Mouse (Mus musculus) left cerebral cortex, postnatal 10 days (tissue): ENCODE results near the gene Nkx1-2. TPM values are rescaled to one million over a fixed set of nuclear protein-coding genes. Genes with fewer than 3 reads are reported as not detected.

Experiments
- DNase-seq, 2 experiments: peaks; one replicate each; pipeline ENCODE4 v3.0.0; 2021 to 2022; ENCODE audit warnings: low spot score in 2 of 2, mixed read lengths in 1 of 2; ENCODE audit errors: extremely low spot score in 1 of 2
- intact Hi-C: fragments of 180-260 bp; cut with DNase I; formaldehyde crosslinking; loops from one replicate; pipeline ENCODE4 v1.15.1; 2025
- total RNA-seq, 2 experiments: library from RNA; stranded (reverse); gene quantifications; 2 replicates each; pipeline ENCODE4 v1.2.3; 2021

The Nkx1-2 gene
- total RNA-seq: not detected

DNA sequence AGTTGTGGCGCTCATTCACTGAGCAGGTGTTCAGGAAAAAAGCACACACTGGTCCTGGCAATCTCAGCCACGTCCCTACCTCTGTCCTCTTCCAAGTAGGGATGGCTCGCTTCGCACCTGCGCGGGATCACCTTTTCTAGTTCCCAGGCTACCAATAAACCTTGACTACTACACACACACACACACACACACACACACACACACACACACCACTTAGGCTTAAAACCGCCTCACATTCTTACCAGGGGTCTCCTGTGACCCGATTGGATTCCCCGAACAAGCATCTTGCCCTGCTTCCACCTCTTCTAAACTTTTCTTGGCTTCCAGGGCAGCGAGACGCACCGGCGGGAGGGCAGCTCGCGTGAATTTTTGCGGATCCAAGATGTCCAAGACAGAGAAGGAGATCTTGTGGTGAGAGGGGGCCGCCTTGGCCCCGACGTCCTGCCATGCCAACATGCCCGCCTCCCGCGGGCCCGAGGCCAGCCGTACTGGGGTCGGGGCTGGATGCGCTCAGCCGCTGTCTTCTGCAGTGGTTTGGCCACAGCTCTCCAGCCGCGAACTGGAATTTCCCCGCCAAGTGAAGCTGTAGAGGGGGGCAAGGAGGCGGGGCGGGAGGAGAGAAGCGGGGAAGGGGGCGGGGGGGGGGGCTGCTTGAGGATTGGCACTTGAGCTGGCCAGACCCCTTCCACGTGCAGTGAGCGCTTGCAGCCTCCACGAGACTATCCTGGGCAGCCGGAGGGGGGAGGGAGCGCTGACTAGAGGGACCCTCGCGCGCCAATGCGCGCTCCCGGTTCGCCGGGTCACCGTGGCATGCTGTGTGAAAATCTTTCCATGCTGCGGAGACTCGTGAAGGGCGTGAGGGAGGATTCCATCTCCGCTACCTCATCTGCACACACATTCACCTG is at the start of gene Nkx1-2:
Nkx1-2 (minus strand) TSS at position 567 of the 905 bp plus-strand sequence.
- peak in 1 of 2 experiments; percentile 42 for DNase-seq

DNA sequence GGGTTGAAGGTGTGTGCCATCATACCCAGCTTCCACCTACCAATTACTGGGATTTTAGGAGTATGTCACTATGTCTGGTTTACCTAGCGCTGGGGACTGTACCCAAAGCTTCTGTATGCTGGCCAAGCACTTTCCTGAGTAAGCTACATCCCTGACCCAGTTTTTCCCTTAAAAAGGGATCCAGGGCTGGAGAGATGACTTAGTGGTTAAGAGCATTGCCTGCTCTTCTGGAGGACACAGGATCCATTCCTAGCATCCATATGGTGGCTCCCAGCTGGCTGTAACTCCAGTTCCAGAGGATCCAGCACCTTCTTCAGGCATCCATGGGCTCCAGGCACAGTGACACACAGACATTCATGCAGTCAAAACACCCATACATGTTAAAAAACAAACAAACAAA is 47.1 kb upstream of the Nkx1-2 start:
- no peak for DNase-seq
- intact Hi-C loops: no loop called here

More for the DNA sequence above, at the start of gene Nkx1-2:
- intact Hi-C loops: loop anchor here (5.0 kb wide), 1 partner anchor 38 kb away; no protein-coding TSS in a partner anchor

DNA sequence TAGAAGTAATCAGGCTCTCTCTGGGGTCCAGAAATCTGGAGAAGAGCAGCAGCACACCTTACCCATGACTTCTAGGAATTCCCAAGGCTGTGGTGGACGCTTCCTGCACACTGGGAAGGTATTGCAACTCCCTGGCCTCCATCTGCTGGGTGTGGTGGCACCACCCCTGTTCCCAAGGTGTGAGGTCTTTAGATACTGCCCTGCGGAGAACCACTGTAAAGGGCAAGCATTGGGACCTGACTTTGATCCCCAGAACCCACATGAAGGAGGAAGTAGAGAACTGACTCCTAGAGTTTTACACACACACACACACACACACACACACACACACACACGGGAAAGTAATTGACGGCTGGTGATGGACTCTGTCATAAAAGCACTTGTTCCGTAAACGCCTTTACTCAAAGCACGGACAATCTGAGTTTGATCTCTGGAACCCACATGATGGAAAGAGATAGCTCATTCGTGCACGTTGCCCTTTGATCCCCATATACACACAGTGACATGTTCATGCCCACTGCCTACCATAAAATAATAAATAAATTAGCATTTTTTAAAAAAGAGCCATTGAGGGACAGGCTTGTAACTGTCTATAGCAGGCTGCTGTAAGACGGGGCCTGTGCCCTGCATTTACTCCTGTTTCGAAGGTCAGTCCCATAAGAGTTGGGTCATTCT is 45.3 kb upstream of the Nkx1-2 start:
- intact Hi-C loops: no loop called here
- DNase-seq: no peak

DNA sequence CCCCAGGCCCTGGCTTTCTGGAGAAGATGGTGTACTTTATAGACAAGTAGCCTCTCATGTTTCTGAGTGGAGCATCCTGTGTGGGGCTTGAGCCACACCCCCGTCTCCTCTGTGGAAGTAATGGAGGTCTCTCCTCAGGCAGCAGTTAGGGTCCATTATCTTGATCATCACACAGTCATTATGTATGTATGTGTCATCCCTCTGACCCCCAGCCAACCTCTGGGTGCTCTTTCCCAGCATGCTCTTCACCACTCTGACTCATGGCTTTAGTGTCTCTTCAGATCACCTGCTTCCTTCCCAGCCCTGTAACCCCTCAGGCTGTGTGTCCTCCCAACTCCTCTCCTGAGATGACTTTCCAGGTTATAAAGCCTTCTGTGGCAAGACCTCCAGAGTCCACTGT is 42.2 kb upstream of the Nkx1-2 start:
- DNase-seq: no peak
- intact Hi-C loops: no loop called here

DNA sequence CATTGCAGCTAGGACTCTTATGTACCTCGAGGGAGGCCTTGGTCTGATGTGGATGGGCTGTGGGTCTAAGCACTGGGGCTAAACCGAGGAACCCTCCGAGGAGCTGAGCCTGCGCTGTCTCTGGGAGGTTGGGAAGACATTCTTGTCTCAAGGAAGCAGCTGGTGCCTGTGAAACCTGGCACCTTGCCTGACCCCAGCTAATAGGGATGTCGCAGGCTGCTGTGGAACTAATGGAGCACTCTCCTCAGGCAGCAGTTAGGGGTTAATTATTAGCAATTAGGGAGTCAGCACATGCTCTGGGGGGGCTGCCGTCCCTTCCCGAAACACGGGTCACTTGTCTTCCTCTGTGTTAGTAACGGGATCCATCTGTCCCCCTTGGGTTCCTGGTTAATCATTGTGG is 41.5 kb upstream of the Nkx1-2 start:
- intact Hi-C loops: no loop called here
- peak; percentile 25 to 65 for DNase-seq

DNA sequence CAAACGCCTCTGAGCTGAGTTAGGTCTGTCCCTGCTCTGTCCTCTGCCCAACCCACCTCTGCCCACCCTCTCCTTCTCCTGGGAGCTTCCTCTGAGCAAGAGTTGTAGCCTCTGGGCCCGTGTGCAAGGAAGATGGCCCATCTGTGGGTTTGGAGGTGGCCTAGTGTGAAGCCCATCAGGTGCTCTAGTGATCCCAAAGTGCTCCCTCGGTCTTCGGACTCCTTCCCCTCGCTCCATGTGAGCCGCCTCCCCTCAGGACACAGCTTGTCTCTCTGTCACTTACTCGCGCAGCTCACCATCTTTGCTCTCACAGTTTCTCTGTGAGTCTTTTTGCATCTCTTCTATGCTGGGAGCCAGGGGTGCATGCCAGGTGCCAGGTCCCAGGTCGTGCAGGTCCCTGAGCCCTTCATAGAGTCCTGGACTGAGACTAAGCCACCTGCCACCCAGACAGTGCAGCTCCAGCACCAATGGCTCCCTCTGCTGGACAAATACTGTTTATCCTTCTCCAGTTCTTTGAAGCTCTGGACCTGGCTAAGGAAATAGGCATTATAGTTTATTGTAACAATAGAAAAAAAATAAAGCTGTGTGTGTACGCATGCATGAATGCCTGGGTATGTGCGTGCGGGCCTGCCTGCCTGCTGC is 39.1 kb upstream of the Nkx1-2 start:
- intact Hi-C loops: loop anchor here (5.0 to 10.0 kb wide), 2 partner anchors 41 to 414 kb away; partner anchors contain the start of gene Nkx1-2
- DNase-seq: peak; percentile 48 to 49

DNA sequence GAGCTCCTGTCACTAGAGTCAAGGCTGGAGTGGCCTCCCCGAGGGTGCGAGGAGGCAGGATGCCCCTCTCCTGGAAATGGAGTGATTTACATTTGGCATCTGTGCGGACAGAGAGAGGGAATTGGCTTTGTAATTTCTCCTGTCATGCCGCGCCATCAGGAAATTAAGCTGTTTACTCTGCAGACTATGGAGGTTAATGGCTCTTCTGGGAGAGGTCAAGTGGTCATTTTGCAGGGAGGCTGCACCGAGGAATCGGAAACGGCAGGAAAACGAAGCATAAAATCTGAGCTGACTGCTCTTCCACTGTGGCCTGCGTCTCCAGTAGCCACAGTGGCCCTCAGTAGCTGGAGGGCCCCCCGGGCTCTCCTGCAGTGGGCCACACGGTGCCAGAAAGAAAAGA is 37.9 kb upstream of the Nkx1-2 start:
- intact Hi-C loops: loop anchor here (5.0 to 10.0 kb wide), 2 partner anchors 40 to 412 kb away; partner anchors contain the start of gene Nkx1-2

DNA sequence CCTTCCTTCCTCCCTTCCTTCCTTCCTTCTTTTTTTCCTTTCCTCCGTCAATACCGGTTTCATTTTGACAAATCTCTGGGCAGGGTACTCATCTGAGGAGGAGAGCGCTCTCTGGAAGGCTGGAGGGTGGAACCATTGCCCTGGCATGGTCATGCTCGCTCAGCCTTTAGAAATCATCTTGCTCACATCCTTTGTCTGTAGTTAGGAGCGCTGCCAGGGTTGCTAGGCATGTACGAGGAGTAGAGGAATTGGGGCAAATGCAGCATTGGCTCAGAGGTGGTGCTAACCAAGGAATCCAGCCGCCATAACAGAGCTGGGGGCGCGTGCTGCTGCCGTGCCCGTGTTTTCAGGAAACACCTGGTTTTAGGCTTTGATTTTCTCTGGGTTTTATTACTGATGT is 31.9 kb upstream of the Nkx1-2 start:
- intact Hi-C loops: loop anchor here (10.0 kb wide), 1 partner anchor 407 kb away; no protein-coding TSS in a partner anchor
- DNase-seq: peak; percentile 63 to 65

More for the DNA sequence above, 37.9 kb upstream of the Nkx1-2 start:
- no peak for DNase-seq

DNA sequence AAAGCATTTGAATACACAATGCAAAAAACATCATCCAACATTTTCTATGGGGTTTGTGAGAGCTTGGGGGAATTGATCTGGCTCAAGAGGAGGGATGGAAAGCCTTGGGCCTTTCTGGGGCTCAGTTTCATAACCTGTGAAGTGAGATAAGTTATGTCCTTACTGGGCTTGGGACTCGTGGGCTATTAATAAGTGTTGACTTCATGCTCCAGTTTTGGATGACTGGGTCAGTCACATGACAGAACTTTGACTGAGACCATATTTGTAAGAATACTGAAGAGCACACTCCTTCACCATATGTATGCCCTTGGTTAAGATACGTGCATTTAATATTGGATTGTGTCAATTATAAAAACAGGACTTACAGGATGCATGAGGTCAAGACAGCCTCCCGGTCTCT is 28.0 kb upstream of the Nkx1-2 start:
- intact Hi-C loops: no loop called here
- DNase-seq: no peak

DNA sequence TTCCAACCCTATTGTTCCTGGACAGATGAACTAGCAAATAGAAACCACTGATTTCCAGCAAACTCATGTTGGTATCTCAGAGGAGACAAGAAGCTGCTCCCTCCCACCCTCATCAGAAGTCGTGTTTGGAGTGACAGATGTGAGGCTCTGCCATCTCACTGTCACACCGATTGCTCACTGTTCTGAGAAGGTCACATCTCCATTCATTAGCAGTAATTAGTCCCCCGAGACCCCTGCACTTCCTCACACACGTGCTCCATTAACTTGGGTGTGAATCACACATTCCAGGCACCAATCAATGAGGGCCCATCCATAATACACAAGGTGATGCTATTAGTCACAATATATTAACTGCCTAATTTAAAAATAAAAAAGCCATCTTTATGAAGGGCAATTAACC is 26.7 kb upstream of the Nkx1-2 start:
- intact Hi-C loops: no loop called here
- DNase-seq: no peak

DNA sequence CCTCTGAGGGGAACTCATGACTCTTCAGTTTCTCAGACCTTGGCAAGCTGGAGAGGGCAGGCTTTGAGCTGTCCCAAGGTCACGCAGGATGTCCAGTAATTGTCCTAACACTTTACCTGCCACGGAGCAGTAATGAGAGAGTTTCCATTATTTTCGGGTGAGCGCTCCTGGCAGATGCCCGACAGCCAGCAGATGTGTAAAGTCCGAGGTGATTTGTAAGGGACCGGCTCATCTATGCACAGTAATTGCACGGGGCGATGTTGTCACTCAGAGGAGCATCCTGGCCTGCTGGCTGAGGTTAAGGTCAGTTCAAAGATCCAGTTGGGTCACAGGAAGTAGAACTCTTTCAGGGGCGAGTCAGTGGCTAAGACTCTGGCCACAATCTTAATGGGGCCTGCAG is 24.7 kb upstream of the Nkx1-2 start:
- no peak for DNase-seq

DNA sequence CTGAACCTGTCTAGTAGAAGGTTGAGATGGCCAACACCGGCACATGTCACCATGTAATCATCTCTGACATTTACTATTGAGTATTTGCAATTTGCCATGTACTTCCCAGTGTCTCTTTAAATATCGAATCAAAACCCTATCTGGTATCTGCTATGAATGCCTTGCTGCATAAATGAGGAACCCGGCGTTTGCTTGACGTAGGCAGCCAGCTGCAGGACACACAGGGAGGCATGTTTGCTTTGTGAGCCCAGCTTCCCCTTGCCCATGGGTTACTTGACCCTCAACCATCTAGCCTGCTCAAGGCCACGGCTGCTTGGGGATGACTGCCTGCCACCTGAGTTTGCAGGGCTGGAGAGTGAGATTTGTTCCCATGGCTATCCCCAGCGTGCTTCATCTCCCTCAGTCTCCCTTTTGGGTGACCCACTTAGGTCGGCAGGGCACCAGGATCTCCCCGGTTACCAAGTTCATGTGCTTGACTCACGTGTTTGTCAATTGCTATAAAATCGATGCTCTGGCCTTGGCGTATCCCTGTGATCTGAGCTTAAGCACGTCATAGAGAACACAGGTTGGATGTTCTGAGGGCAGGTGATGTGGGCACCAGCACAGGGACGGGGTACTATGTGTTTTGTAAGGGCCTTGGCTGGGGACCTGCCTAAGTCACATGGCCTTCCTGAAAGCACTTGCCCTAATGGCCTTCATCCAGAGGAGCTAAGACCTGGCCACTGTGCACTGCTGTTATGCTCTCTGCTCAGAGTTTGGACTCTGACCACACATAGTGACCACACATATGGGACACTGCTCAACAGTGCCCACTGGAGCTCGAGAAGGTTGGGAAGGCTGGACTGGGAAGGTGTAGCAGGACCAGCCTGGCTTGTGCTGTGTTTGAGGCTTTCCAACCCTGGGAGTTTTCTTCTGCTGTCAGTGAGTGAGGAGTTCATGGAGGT is 20.8 kb upstream of the Nkx1-2 start:
- no peak for DNase-seq
- intact Hi-C loops: no loop called here

More for the DNA sequence above, 24.7 kb upstream of the Nkx1-2 start:
- intact Hi-C loops: no loop called here

DNA sequence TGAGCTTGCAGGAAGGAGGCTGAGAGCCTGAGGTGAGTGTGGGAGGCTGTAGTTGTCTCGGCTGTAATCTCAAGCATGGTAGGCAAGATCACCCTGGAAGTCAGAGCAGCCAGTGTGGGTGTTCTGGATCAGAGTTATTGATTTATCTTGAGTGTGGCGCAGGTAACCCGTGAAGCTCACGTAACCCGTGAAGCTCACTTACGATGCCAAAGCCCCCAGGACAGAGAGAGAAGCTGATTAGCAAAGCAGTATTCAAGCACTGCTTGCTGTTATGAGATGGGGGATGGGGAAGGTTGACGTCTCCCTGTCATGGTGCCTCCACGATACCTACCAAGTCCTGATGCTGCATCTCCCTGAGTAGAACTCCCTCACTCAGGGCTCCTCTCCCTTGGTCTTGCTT is 20.1 kb upstream of the Nkx1-2 start:
- DNase-seq: no peak
- intact Hi-C loops: no loop called here

DNA sequence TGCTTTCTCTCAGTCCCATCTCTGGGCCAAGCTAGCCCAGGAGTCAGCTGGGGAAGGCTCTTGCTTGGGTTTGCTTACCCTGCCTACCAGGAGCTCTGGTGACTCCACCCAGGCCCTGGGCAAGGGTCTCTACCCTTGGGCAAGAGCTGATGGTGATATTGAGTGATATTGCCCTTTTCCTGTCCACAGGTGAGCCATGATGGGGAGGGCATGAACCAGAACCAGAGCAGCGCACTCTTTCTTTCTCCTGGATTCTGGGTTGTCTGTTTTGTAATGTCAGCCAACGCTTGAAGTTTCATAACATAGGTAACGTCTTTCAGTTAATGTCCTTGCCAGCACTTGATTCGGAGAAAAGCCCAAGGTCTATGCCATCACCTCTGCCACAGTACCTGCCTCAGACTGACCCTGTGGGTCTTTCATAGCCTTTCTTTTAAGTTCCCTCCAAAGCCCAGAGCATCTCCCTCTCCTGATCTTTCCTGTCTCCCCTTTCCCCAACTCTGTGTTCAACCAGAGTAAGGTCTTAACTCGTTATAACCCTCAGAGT is 17.7 kb upstream of the Nkx1-2 start:
- intact Hi-C loops: no loop called here
- no peak for DNase-seq

DNA sequence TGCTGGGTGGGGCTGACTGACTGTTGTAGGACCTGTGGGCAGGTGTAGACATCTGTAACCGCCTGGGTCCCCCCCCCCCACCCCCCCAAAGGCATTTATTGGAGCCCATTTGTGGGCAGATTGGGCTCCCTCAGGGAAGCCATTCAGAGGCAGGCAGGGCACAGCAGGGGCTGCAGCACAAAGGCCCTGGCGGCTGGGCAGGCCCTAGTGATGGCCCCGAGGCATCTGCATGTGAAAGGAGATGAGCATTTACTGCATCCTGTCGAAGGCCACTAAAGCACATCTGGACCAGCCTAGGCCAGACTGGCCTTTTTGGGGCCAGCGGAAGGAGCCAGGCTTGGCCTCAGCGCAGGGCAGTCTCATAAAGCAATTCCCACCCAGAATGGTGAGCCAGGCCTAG is 17.0 kb upstream of the Nkx1-2 start:
- no peak for DNase-seq
- intact Hi-C loops: no loop called here

DNA sequence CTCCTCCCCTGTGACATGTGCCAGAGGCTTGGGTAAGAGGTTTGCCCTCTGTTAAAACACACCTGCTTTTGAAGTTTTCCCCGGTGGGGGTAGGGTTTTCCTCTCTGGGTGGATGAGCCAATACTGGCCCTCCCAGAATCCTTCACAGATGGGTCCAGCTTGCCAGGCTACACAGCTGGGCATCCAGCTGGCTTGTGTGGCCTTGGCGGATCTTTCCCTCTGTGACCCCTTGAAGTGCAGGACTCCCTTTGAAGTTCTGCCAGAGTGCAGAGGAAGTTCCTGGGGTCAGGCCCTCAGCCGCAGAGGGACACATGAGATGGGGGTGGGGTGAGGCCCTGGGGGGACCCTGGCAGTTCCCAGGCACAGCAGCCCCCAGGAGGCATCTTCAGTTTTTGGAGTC is 15.9 kb upstream of the Nkx1-2 start:
- DNase-seq: peak in 1 of 2 experiments; percentile 71
- intact Hi-C loops: no loop called here

DNA sequence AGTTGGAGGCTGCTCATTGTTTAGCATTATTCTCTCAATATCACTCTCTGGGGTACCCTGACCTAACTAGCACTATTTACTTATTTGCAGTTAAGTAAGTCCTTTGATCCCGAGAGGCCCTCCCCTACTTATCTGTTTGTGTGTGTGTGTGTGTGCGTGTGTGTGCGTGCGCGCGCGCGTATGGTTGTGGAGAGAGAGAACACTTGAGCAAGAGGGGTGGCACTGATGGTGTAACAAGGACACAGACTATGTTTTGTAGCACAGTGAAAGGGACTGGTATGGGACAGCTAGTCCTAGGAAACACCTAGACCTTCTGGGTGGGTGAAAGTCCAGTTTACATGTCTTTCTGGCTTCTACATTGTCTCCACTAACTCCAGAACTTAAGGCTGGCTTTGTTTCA is 12.1 kb upstream of the Nkx1-2 start:
- intact Hi-C loops: no loop called here

More for the DNA sequence above, 12.1 kb upstream of the Nkx1-2 start:
- DNase-seq: no peak
